Comparison of ENCODE assay signal across 9 mouse cellular contexts in genomic region chr16:53266116-53266515, GRCm38 (mm10).
DNase-seq lines count a peak whose midpoint lies in the region; ATAC-seq lines count a peak whose summit lies in the region.
"Had no signal": no experiment of that assay in that cellular context is flagged by ENCODE, and none has a peak within 500 bp of the region (broad histone marks: within the 10 kb centered on the region; RNA-seq: fewer than 3 reads in every experiment).

No protein-coding gene starts in this region.

- H3K9ac ChIP-seq in forebrain, embryonic 16.5 days (replicated peaks; ENCODE audit: low read depth, low read length), result no peak overlapping the region
- H3K9ac ChIP-seq in embryonic facial prominence, embryonic 11.5 days (replicated peaks; ENCODE audit: low read length), result no peak overlapping the region
- H3K9ac ChIP-seq in liver, embryonic 13.5 days, result no peak overlapping the region
- H3K9ac ChIP-seq: limb, embryonic 12.5 days had no signal

- no peak for ATAC-seq in forebrain, embryonic 16.5 days
- no peak for ATAC-seq in embryonic facial prominence, embryonic 11.5 days (replicated peaks; ENCODE audit: insufficient number of reproducible peaks, low FRiP score, low TSS enrichment, low read depth)
- ATAC-seq in liver, embryonic 13.5 days (ENCODE audit: low read depth), result no peak

- WGBS in forebrain, embryonic 10.5 days, result 31% methylated on average over 3 of the region's 3 CpGs
- WGBS in forebrain, embryonic 16.5 days, result 18% methylated on average over 3 of the region's 3 CpGs
- WGBS in embryonic facial prominence, embryonic 11.5 days, result 28% methylated on average over 3 of the region's 3 CpGs
- 15% methylated on average over 3 of the region's 3 CpGs for WGBS in liver, embryonic 13.5 days (ENCODE audit: insufficient replicate concordance)

- H3K9me3 ChIP-seq in forebrain, embryonic 10.5 days, result no peaks in the 10 kb centered on the region
- H3K9me3 ChIP-seq in forebrain, embryonic 16.5 days (ENCODE audit: control insufficient read depth, low read length), result no peaks in the 10 kb centered on the region
- no peaks in the 10 kb centered on the region for H3K9me3 ChIP-seq in embryonic facial prominence, embryonic 11.5 days (replicated peaks; ENCODE audit: control insufficient read depth, low read length)
- no peaks in the 10 kb centered on the region for H3K9me3 ChIP-seq in liver, embryonic 13.5 days (replicated peaks)
- H3K9me3 ChIP-seq: limb, embryonic 12.5 days had no signal

- H3K27ac ChIP-seq in forebrain, embryonic 10.5 days, result no peak overlapping the region
- H3K27ac ChIP-seq in forebrain, embryonic 16.5 days (ENCODE audit: low read length), result no peak overlapping the region
- no peak overlapping the region for H3K27ac ChIP-seq in embryonic facial prominence, embryonic 11.5 days (replicated peaks; ENCODE audit: low read depth, low read length)
- H3K27ac ChIP-seq in liver, embryonic 13.5 days, result no peak overlapping the region
- H3K27ac ChIP-seq: limb, embryonic 12.5 days had no signal

- no peak overlapping the region for H3K4me3 ChIP-seq in forebrain, embryonic 10.5 days
- no peak overlapping the region for H3K4me3 ChIP-seq in forebrain, embryonic 16.5 days (replicated peaks; ENCODE audit: low read length)
- H3K4me3 ChIP-seq in embryonic facial prominence, embryonic 11.5 days (ENCODE audit: low read depth, low read length), result no peak overlapping the region
- H3K4me3 ChIP-seq in liver, embryonic 13.5 days (replicated peaks), result no peak overlapping the region
- H3K4me3 ChIP-seq: limb, embryonic 12.5 days had no signal

- no peak overlapping the region for H3K4me2 ChIP-seq in forebrain, embryonic 16.5 days (ENCODE audit: low read length)
- H3K4me2 ChIP-seq in embryonic facial prominence, embryonic 11.5 days (ENCODE audit: low read depth, low read length), result no peak overlapping the region
- no peak overlapping the region for H3K4me2 ChIP-seq in liver, embryonic 13.5 days
- H3K4me2 ChIP-seq: limb, embryonic 12.5 days had no signal

- no peaks in the 10 kb centered on the region for H3K36me3 ChIP-seq in forebrain, embryonic 10.5 days (replicated peaks)
- H3K36me3 ChIP-seq in forebrain, embryonic 16.5 days (ENCODE audit: control insufficient read depth, insufficient read depth), result no peaks in the 10 kb centered on the region
- no peaks in the 10 kb centered on the region for H3K36me3 ChIP-seq in embryonic facial prominence, embryonic 11.5 days (replicated peaks; ENCODE audit: control insufficient read depth, insufficient read depth, low read depth, low read length)
- no peaks in the 10 kb centered on the region for H3K36me3 ChIP-seq in liver, embryonic 13.5 days
- H3K36me3 ChIP-seq: limb, embryonic 12.5 days had no signal

- H3K27me3 ChIP-seq in forebrain, embryonic 10.5 days (ENCODE audit: poor library complexity, severe bottlenecking), result no peaks in the 10 kb centered on the region
- no peaks in the 10 kb centered on the region for H3K27me3 ChIP-seq in forebrain, embryonic 16.5 days (replicated peaks; ENCODE audit: control insufficient read depth, insufficient read depth, low read length)
- H3K27me3 ChIP-seq in embryonic facial prominence, embryonic 11.5 days (ENCODE audit: control insufficient read depth, insufficient read depth, low read length), result no peaks in the 10 kb centered on the region
- H3K27me3 ChIP-seq in liver, embryonic 13.5 days, result no peaks in the 10 kb centered on the region
- H3K27me3 ChIP-seq: limb, embryonic 12.5 days had no signal

- DNase-seq in forebrain, embryonic 10.5 days (ENCODE audit: extremely low spot score, low spot score), result peak; percentile 26
- peak; percentile 81 for DNase-seq in 3T3-L1 (ENCODE audit: low read depth, low spot score)
- DNase-seq in adrenal gland, adult 8-10 months, result peak; percentile 5
- DNase-seq in embryonic facial prominence, embryonic 11.5 days (ENCODE audit: low spot score), result peak; percentile 89
- peak; percentile 64 to 85 for DNase-seq in kidney, postnatal 36 days
- peak; percentile 2 for DNase-seq in liver, embryonic 13.5 days
- peak; percentile 57 to 76 for DNase-seq in right cerebral cortex, postnatal 10 days (ENCODE audit: low spot score in 2 of 2)

- no peaks in the 10 kb centered on the region for H3K4me1 ChIP-seq in forebrain, embryonic 10.5 days
- H3K4me1 ChIP-seq in forebrain, embryonic 16.5 days (replicated peaks; ENCODE audit: control insufficient read depth, insufficient read depth, low read length), result no peaks in the 10 kb centered on the region
- H3K4me1 ChIP-seq in embryonic facial prominence, embryonic 11.5 days (ENCODE audit: control insufficient read depth, insufficient read depth, low read length), result no peaks in the 10 kb centered on the region
- no peaks in the 10 kb centered on the region for H3K4me1 ChIP-seq in liver, embryonic 13.5 days (replicated peaks)
- H3K4me1 ChIP-seq: limb, embryonic 12.5 days had no signal

Comparison
In these comparisons a context has a peak if more than half of its experiments do, and no peak if none do; other contexts are left out.
1. DNase-seq: peak in every context shown above with its lines; median percentile 89 in embryonic facial prominence, embryonic 11.5 days; 81 in 3T3-L1; 74 in kidney, postnatal 36 days; 66 in right cerebral cortex, postnatal 10 days; 26 in forebrain, embryonic 10.5 days; 5 in adrenal gland, adult 8-10 months; 2 in liver, embryonic 13.5 days.